Mouse (Mus musculus): Measurements from ENCODE around the gene Tuba3b. TPM values are rescaled to one million over a fixed set of nuclear protein-coding genes. Genes with fewer than 3 reads are reported as not detected.

Gene Tuba3b
- polyA plus RNA-seq, 1 experiment from 2014 or later, result not detected

- no peaks in the 10 kb centered on the region for H3K27me3 ChIP-seq (ENCODE audit: control insufficient read depth, insufficient read depth, low read length)
- no peak overlapping the region for H3K9ac ChIP-seq
- 0 out of 2 replicates have a peak overlapping the region, but pooled peaks have one; percentile 2 for H3K27ac ChIP-seq
- no peak for ATAC-seq (ENCODE audit: low FRiP score)
- WGBS, result 24% methylated on average over 2 of the region's 2 CpGs
- no peaks in the 10 kb centered on the region for H3K36me3 ChIP-seq (replicated peaks; ENCODE audit: control insufficient read depth, insufficient read depth)
- no peak overlapping the region for H3K4me2 ChIP-seq (replicated peaks)
- no peak overlapping the region for H3K4me3 ChIP-seq (replicated peaks; ENCODE audit: low read length)
- H3K4me1 ChIP-seq (replicated peaks; ENCODE audit: control insufficient read depth, insufficient read depth, low read length), result peaks cover 10% of the 10 kb centered on the region
- no peaks in the 10 kb centered on the region for H3K9me3 ChIP-seq (ENCODE audit: control insufficient read depth, low read length)
- DNase-seq (ENCODE audit: low spot score), result no peak
Observed at GRCm38 (mm10) chr6:145604126-145604525, 11.4 kb upstream of the Tuba3b start.

- no peaks in the 10 kb centered on the region for H3K9me3 ChIP-seq (ENCODE audit: control insufficient read depth, low read length)
- H3K4me2 ChIP-seq (replicated peaks), result no peak overlapping the region
- H3K4me1 ChIP-seq (replicated peaks; ENCODE audit: control insufficient read depth, insufficient read depth, low read length), result peaks cover 10% of the 10 kb centered on the region
- 0 out of 2 replicates have a peak overlapping the region, but pooled peaks have one; percentile 2 for H3K27ac ChIP-seq
- H3K27me3 ChIP-seq (ENCODE audit: control insufficient read depth, insufficient read depth, low read length), result no peaks in the 10 kb centered on the region
- DNase-seq (ENCODE audit: low spot score), result no peak
- WGBS, result 72% methylated on average over 4 of the region's 4 CpGs
- H3K4me3 ChIP-seq (replicated peaks; ENCODE audit: low read length), result no peak overlapping the region
- no peak overlapping the region for H3K9ac ChIP-seq
- no peak for ATAC-seq (ENCODE audit: low FRiP score)
- no peaks in the 10 kb centered on the region for H3K36me3 ChIP-seq (replicated peaks; ENCODE audit: control insufficient read depth, insufficient read depth)
Observed at GRCm38 (mm10) chr6:145604648-145605047, 10.9 kb upstream of the Tuba3b start.

GRCm38 (mm10) chr6:145605203-145605602 lies 10.4 kb upstream of the Tuba3b start:
- H3K36me3 ChIP-seq (replicated peaks; ENCODE audit: control insufficient read depth, insufficient read depth), result no peaks in the 10 kb centered on the region
- no peak overlapping the region for H3K4me3 ChIP-seq (replicated peaks; ENCODE audit: low read length)
- H3K4me1 ChIP-seq (replicated peaks; ENCODE audit: control insufficient read depth, insufficient read depth, low read length), result peaks cover 10% of the 10 kb centered on the region
- no peaks in the 10 kb centered on the region for H3K27me3 ChIP-seq (ENCODE audit: control insufficient read depth, insufficient read depth, low read length)
- DNase-seq (ENCODE audit: low spot score), result no peak
- peak overlapping the region; percentile 39; the same call in 1 of the 2 replicates for H3K27ac ChIP-seq
- no peak for ATAC-seq (ENCODE audit: low FRiP score)
- H3K9me3 ChIP-seq (ENCODE audit: control insufficient read depth, low read length), result no peaks in the 10 kb centered on the region
- no peak overlapping the region for H3K4me2 ChIP-seq (replicated peaks)
- WGBS, result 21% methylated on average over 3 of the region's 3 CpGs
- no peak overlapping the region for H3K9ac ChIP-seq

DNA sequence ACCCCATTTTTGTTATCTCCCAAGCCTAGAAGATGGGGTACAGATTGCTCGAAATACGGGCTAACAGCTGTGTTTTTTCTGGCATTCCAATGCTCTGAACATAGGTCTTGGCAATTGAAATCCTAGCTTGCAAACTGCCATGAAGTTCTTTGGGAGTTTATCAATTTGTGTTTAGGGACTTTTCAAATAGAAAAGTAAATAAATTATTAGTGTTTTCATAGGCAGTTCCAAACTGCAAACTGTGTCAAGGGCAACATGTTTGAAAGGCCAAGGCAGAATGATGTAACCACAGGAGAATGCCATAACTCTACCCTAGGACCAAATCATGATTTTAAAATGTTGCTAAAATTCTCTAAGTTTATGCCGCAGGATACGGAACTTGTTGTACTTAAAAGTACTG lies 7.8 kb upstream of the Tuba3b start:
- 92% methylated on average over 4 of the region's 4 CpGs for WGBS
- ATAC-seq (ENCODE audit: low FRiP score) (no peak), DNase-seq (ENCODE audit: low spot score) (no peak)
- no peak overlapping the region for H3K4me3 ChIP-seq (replicated peaks; ENCODE audit: low read length)
- H3K36me3 ChIP-seq (replicated peaks; ENCODE audit: control insufficient read depth, insufficient read depth), result no peaks in the 10 kb centered on the region
- H3K9ac ChIP-seq, result no peak overlapping the region
- no peak overlapping the region for H3K27ac ChIP-seq
- H3K4me1 ChIP-seq (replicated peaks; ENCODE audit: control insufficient read depth, insufficient read depth, low read length), result peaks cover 10% of the 10 kb centered on the region
- no peak overlapping the region for H3K4me2 ChIP-seq (replicated peaks)
- H3K9me3 ChIP-seq (ENCODE audit: control insufficient read depth, low read length), result no peaks in the 10 kb centered on the region
- H3K27me3 ChIP-seq (ENCODE audit: control insufficient read depth, insufficient read depth, low read length), result no peaks in the 10 kb centered on the region

DNA sequence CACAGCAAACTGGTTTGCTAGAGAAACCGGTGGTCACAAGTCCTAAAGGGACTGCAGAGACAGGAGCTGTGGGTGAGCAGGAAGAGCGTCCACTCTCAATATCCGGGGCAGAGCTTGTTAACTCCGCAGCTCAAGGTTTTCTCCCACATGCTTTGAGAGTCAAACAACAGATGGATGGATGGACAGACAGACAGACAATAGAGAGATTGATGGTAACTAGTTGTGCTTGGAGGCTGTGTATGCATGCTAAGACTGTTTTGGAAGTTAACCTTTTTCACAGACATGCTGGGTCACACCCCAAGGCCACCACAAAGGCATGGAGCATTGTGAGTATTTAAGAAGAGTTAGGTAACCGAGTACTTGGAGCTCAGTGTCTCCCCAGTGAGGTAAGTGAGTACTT lies 6.9 kb upstream of the Tuba3b start:
- H3K4me1 ChIP-seq (replicated peaks; ENCODE audit: control insufficient read depth, insufficient read depth, low read length), result peaks cover 10% of the 10 kb centered on the region
- H3K4me3 ChIP-seq (replicated peaks; ENCODE audit: low read length), result no peak overlapping the region

GRCm38 (mm10) chr6:145610901-145611300 lies 4.7 kb upstream of the Tuba3b start:
- no peak overlapping the region for H3K4me2 ChIP-seq (replicated peaks)
- no peak for ATAC-seq (ENCODE audit: low FRiP score)
- 69% methylated on average over 5 of the region's 5 CpGs for WGBS
- no peak overlapping the region for H3K27ac ChIP-seq
- no peak overlapping the region for H3K4me3 ChIP-seq (replicated peaks; ENCODE audit: low read length)
- H3K4me1 ChIP-seq (replicated peaks; ENCODE audit: control insufficient read depth, insufficient read depth, low read length), result no peaks in the 10 kb centered on the region
- no peak for DNase-seq (ENCODE audit: low spot score)
- no peaks in the 10 kb centered on the region for H3K9me3 ChIP-seq (ENCODE audit: control insufficient read depth, low read length)
- no peaks in the 10 kb centered on the region for H3K27me3 ChIP-seq (ENCODE audit: control insufficient read depth, insufficient read depth, low read length)
- no peak overlapping the region for H3K9ac ChIP-seq
- H3K36me3 ChIP-seq (replicated peaks; ENCODE audit: control insufficient read depth, insufficient read depth), result no peaks in the 10 kb centered on the region

More for the DNA sequence above, 6.9 kb upstream of the Tuba3b start:
- Histone ChIP-seq H3K27me3 (ENCODE audit: control insufficient read depth, insufficient read depth, low read length) (no peaks in the 10 kb centered on the region), H3K9ac (no peak overlapping the region), H3K36me3 (replicated peaks; ENCODE audit: control insufficient read depth, insufficient read depth) (no peaks in the 10 kb centered on the region), H3K4me2 (replicated peaks) (no peak overlapping the region), H3K9me3 (ENCODE audit: control insufficient read depth, low read length) (no peaks in the 10 kb centered on the region), H3K27ac (no peak overlapping the region)
- WGBS, result 85% methylated on average over 5 of the region's 5 CpGs
- ATAC-seq (ENCODE audit: low FRiP score), result no peak
- DNase-seq (ENCODE audit: low spot score), result no peak

GRCm38 (mm10) chr6:145612611-145613010 lies 2.9 kb upstream of the Tuba3b start:
- Histone ChIP-seq H3K36me3 (replicated peaks; ENCODE audit: control insufficient read depth, insufficient read depth) (no peaks in the 10 kb centered on the region), H3K9me3 (ENCODE audit: control insufficient read depth, low read length) (no peaks in the 10 kb centered on the region), H3K27me3 (ENCODE audit: control insufficient read depth, insufficient read depth, low read length) (no peaks in the 10 kb centered on the region), H3K4me2 (replicated peaks) (no peak overlapping the region), H3K9ac (no peak overlapping the region), H3K4me3 (replicated peaks; ENCODE audit: low read length) (no peak overlapping the region), H3K4me1 (replicated peaks; ENCODE audit: control insufficient read depth, insufficient read depth, low read length) (no peaks in the 10 kb centered on the region), H3K27ac (no peak overlapping the region)
- WGBS, result 82% methylated on average over 3 of the region's 3 CpGs
- ATAC-seq (ENCODE audit: low FRiP score) (no peak), DNase-seq (ENCODE audit: low spot score) (no peak)

DNA sequence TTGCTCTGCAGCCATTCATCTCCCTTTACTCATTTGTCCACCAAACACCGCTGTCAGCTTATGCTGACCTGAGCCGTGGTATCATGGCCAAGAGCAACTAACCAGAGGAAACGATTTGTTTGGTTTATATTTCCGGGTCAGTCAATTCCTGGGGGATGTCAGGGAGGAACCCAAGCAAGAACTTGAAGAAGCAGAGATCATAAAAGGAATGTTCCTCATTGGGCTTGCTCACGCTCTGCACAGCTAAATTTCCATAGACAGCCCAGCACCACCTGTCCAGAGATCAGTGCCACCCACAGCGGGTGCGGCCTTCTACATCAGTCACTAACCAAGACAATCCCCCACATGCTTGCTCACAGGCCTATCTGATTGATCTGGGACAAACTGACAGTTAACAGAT lies 1.3 kb upstream of the Tuba3b start, which contains the start of gene Lmntd1:
Lmntd1 (minus strand) TSS at position 101 of the 400 bp plus-strand sequence.
- DNase-seq (ENCODE audit: low spot score) (no peak), ATAC-seq (ENCODE audit: low FRiP score) (no peak)
- no peaks in the 10 kb centered on the region for H3K36me3 ChIP-seq (replicated peaks; ENCODE audit: control insufficient read depth, insufficient read depth)
- H3K4me3 ChIP-seq (replicated peaks; ENCODE audit: low read length), result no peak within 1 kb of the TSS
- no peaks in the 10 kb centered on the region for H3K9me3 ChIP-seq (ENCODE audit: control insufficient read depth, low read length)
- H3K27ac ChIP-seq, result no peak within 1 kb of the TSS
- H3K4me2 ChIP-seq (replicated peaks), result no peak within 1 kb of the TSS
- H3K9ac ChIP-seq, result no peak within 1 kb of the TSS
- H3K4me1 ChIP-seq (replicated peaks; ENCODE audit: control insufficient read depth, insufficient read depth, low read length), result no peaks in the 10 kb centered on the region
- no peaks in the 10 kb centered on the region for H3K27me3 ChIP-seq (ENCODE audit: control insufficient read depth, insufficient read depth, low read length)
- 90% methylated on average over 7 of the region's 7 CpGs for WGBS

DNA sequence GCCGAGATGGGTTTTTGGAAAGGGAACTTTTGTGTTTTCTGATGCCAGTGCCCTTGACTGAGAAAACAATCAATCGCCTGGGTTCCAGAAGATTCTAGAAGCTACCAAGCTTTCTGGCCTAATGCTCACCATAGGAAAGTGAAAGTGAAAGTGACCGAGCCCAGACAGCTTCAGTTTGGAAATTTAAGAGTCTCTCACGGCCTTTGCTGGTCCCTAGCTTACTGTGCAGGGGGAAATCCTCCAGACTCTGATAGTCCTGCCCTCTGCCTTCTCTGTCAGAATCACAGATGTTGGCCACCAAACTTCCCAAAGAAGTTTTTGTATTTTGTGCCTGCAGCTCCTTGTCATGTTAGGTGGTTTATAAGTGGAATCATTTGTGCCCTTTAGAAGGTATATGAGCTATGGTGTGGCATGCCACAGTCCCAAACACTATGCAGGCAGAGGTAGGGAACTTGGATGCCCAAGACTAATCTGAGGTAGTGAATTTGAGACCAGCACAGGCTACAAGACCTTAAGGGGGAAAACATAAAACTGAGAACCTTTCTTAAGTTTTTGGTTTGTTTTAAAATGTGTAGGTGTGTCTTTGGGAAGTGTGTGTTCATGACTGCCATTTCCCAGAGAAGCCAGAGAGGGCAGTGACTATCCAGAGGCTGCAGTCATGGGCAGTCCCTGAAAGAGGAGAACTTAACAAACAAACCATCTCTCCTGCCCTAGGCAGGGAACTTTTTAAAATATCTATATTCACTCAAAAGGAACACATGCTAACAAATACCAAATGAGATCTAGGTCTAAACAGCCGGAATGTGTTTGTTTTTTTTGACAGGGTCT lies 1.1 kb downstream of the Tuba3b start:
- no peak overlapping the region for H3K4me2 ChIP-seq (replicated peaks)
- 89% methylated on average over 5 of the region's 5 CpGs for WGBS
- no peak overlapping the region for H3K9ac ChIP-seq
- ATAC-seq (ENCODE audit: low FRiP score), result no peak
- no peaks in the 10 kb centered on the region for H3K27me3 ChIP-seq (ENCODE audit: control insufficient read depth, insufficient read depth, low read length)
- DNase-seq (ENCODE audit: low spot score), result no peak
- H3K36me3 ChIP-seq (replicated peaks; ENCODE audit: control insufficient read depth, insufficient read depth), result no peaks in the 10 kb centered on the region
- no peak overlapping the region for H3K4me3 ChIP-seq (replicated peaks; ENCODE audit: low read length)
- no peak overlapping the region for H3K27ac ChIP-seq
- H3K4me1 ChIP-seq (replicated peaks; ENCODE audit: control insufficient read depth, insufficient read depth, low read length), result no peaks in the 10 kb centered on the region
- H3K9me3 ChIP-seq (ENCODE audit: control insufficient read depth, low read length), result no peaks in the 10 kb centered on the region
